Mouse (Mus musculus) adrenal gland, postnatal 10 days (tissue): ENCODE measurements at regions not wholly inside any gene's neighbourhood (a gene's known extent, or its start where the extent isn't known, plus 50 kb on each side); places are given as distances from the start of the nearest gene placed in this dataset.
A peak's percentile ranks its signal among the peaks of the same experiment; 100 is the strongest.
"Not testable (repeated sequence)": the region's sequence is repeated elsewhere in the genome, so short reads cannot be mapped to it uniquely, and the experiment has no call there.

Source experiments
- DNase-seq: peaks from one replicate; pipeline ENCODE4 v3.0.0; 2021; ENCODE audit warnings: mixed read lengths

DNA sequence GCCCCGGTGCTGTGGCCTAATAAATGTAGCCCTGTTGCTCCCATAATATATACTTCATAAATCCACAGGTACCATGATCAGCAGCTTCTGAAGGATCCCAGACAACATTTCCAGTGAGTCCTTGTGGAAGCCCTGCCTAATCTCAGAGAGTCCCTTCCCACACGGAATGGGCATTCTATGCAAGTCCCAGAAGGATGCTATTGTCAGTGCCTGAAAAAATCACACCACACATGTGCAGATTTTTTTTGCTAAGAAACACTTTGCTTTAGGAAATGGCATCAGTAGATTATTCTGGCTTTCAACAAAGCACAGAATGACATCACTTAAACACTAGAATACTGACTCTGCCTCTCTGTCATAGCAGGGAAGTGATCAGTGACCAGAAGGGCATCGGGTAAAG lies 456.6 kb upstream of the Cdh5 start:
- DNase-seq: no peak

DNA sequence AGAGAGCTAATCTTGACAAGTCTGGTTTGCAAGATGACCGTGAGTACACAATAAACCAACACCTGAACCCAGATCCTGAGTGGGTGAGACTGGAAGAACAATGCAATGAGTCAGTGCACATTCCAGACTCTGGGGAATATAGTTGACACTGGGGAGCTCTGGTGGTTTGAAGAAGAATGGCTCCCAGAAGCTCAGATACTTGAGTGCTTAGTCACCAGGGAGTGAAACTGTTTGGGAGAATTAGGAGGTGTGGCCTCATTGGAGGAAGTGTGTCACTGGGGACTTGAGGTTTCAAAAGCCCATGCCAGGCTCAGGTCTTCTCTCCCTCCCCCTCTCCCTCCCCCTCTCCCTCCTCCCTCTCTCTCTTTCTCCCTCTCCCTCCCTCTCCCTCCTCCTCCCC lies 436.6 kb upstream of the Cdh5 start:
- DNase-seq: no peak

DNA sequence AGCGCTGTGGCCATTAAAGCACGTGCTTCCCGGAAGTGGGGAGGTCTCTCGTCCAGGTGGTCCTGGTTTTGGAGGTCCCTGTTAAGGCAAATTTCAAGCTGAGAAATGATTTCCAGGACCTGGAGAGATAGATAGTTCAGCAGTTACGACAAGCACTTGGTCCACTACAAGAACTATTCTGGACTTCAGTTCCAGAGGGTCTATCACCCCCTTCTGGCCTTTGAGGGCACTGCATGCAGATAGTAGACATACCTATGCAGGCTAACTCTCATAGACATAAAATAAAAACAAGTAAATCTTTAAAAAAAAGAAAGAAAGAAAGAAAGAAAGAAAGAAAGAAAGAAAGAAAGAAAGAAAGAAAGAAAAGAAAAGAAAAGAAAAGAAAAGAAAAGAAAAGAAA lies 415.2 kb upstream of the Cdh5 start:
- not testable (repeated sequence) for DNase-seq

DNA sequence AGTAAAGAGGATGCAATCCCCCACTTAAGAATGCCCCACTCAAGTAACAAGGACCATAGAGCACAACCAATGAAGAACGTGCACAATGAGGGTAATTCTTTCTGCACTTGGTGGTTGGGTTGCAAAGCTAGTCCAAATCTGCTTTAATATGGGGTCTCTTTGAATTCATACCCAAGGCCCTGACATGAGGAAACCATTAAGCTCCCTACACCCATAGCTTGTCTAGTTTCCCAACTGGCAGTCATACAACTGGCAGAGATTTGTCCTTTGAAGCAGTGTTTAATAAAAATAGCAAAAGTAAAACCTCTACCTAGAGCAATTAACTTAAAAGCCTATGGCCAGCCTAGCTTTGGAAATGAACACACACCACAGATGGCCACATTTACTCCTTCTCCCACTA lies 411.0 kb upstream of the Cdh5 start:
- DNase-seq: no peak

DNA sequence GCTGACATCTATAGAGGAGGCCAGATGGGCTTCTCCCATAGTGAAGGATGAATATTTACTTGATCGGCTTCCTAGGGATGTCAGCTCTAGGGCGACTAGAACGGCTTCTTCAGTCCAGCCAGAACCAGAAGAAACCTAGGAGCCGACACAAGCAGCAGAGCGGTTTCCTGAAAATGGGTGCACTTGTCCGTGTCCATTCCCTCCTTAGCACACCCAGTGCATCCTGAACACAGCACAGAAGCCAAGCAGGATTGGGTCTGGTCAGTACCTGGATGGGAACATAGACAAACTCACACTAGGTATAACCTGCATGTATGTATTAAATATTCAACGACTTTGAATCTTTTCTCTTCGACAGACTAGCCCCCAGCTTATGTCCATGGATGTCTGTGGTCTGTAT lies 407.9 kb upstream of the Cdh5 start:
- DNase-seq: no peak

DNA sequence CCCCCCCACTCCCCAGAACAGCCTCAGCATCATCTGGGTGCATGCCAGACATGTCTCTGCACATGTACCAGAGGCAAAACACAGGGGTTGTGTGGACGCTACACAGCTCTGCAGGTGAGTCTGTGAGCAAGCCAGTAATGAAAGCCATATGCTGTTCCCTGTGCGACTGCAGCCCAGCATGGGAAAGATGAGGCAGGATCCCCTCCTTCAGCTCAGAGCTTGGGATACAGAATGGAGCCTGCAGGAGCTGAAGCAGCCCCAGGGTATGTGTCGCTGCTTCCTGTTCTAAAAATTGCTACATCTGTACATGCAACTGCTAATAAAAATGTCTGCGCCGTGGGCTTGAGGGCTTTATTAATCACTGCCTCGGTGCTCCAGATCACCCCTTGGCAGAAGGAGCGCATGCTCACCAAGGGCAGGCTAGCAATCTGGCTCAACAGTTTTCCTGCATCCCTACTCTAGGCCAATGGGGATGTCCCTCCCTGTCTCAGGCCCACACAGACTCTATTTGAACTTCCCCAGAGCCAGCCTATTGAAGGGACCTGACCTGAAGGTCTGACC lies 407.0 kb upstream of the Cdh5 start:
- DNase-seq: no peak

DNA sequence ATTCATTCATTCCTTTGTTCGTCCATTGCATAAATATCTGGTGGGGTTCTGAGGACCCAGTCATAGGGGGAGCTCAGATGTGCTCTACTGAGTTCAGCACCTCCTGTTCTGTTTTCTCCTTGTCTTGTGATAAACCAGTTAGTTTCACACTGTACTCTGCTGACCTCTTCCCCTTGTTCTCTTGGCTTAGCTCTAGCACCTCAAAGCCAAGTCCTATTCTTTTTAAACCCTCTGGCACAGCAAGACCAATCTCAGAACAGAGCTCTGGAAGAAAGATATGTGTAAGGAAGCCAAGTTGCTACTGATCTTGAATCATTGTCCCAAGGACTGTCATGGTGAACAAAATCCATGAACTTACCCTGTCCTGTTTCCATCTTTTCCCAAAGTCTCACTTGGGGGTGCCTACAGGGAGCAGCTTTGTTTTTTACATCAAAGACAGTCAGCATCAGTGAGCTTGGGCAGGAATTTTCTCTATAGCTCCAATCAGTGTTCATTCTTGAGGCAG lies 402.4 kb upstream of the Cdh5 start:
- DNase-seq: no peak

DNA sequence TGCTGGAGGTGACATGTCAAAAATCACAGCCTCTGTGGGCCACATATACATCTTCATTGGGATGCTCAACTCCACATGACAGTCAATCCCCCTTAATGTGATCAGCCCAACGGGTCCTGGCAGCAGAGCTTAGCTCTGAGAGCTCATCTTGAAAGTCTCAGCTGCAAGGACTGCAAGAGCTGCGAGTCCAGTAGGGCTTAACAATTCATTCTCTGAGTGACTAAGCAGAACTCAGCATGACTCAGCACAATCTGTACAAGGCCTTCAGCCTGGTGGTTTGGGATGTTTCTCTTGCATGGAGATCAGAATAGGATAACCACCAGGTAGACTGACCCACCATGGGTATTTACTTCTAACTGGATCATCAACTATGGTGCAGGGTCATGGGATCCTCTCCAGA lies 399.2 kb upstream of the Cdh5 start:
- DNase-seq: peak; percentile 16

DNA sequence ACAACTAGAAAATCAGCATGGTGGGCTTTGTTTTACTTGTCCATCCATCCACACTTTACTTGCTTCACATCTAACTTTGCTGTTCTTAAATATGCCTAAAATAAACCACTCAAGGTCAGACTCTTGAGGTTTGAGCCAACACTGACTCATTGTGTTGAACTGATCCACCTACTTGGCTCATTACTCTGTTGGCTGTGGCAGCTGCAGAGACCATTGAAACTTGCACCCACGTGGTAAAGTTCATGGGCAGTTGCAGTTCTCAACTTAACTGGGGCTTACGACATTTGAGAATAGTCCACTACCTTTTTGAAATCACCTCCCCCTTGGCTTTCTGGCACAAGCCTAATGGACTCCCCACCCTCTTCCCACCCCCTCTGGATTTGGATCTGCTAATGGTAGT lies 395.3 kb upstream of the Cdh5 start:
- DNase-seq: peak; percentile 60

DNA sequence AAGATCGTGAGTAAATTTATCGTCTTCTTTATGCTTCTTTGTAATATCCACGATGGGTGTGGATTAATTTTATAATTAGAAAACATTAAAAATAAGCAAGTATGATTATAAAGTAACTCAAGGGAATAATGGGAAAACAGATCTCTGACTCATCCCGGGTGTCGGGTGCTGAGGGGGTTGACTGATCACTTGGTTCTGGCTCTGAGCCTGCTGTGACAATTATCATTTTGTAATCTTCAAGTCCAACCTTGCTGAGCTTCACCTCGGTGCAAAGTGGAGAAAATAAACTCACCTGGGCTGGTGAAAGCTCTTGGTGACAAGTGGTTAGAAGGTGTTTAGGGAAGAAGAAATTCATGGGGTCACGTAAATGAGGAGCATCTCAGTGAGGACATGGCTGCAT lies 390.6 kb upstream of the Cdh5 start:
- peak; percentile 20 for DNase-seq

DNA sequence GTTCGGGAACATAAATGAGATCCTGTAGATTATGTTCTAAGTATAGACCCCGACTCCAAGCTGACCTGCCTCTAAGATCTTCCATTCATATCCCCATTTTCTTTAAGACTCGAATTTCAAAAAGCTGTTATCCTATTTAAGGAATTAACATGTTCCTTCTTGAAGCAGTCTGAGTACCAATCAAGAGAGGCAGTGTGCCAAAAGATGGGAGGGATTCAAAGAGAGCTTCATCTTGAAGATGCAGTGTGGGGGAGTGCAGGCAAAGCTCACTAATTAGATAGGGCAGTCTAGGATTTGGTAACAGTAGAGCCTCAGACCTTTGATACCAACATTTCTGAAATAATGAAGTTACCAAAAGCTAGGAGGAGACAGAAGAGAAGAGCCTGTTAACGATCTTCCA lies 383.7 kb upstream of the Cdh5 start:
- DNase-seq: no peak

DNA sequence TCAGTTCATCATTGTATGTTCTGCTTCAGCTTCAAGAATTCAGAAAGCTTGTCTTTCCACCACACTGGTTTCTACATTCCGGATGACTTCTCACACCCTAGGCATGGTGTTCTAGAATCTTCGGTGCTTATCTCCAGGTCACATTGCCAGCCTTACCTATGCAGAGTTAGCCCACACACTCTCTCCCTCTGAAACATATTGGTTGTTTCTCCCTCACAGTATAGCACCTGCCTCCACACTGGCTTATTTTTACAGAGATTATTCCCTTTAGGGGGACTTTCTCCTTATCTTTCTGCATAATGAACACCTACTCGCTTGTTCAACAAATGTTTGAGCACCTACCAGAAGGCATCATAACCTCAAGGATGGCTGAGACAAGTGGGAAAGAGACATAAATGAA lies 368.0 kb upstream of the Cdh5 start:
- no peak for DNase-seq

DNA sequence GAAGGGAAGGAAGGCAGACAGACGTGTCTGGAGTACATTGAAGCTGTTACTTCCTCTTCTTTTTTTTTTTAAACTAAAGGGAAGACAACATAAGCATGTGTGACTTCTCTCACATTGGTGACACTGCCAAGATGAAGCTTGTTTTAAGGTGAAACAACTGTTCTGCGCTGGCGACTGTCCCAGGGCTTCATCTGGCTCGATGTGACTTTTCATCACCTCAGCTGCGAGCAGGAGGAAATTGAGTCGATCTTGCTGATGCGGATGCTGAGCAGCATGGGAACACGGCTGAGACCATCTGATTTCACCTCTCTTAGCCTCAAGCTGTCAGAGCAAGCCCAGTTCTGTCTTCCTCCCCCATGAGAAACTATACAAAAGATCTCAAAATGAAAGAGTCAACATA lies 363.1 kb upstream of the Cdh5 start:
- no peak for DNase-seq

DNA sequence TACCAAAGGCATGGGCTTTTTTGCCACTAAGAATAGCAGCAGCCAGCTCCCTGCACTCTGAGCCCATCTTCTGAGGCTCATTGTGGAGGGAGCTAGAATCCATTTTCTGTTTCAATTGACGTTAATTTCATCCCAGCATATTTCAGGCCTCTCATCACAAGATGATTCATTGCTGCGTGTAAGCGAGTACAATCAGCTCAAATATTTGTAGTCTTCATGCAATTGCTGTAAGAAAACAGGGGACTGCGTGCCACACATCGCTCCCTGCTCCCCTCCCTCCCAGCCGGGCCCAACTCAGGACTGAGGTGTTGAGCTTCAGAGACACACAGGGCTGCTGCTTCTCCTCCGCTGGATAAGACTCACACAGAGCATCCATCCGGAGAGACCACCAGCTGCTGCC lies 360.0 kb upstream of the Cdh5 start:
- DNase-seq: no peak

DNA sequence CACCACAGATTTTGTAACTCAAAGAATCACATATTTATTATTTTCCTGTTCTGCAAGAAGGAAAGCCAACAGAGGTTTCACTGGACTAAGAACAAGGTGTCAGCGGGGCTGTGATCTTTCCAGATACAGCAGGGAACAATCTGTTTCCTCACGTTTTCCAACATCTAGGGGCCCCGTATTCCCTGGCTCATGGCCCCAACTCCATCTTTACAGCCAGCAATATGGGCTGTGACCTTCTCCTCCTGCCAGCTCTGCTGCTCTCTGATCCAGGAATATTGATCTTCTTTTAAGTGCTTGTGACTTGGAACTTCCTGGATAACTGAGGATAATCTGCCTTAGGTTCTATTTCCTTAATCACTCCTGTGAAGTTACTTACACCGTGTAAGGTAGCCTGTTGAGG lies 352.7 kb upstream of the Cdh5 start:
- DNase-seq: no peak

DNA sequence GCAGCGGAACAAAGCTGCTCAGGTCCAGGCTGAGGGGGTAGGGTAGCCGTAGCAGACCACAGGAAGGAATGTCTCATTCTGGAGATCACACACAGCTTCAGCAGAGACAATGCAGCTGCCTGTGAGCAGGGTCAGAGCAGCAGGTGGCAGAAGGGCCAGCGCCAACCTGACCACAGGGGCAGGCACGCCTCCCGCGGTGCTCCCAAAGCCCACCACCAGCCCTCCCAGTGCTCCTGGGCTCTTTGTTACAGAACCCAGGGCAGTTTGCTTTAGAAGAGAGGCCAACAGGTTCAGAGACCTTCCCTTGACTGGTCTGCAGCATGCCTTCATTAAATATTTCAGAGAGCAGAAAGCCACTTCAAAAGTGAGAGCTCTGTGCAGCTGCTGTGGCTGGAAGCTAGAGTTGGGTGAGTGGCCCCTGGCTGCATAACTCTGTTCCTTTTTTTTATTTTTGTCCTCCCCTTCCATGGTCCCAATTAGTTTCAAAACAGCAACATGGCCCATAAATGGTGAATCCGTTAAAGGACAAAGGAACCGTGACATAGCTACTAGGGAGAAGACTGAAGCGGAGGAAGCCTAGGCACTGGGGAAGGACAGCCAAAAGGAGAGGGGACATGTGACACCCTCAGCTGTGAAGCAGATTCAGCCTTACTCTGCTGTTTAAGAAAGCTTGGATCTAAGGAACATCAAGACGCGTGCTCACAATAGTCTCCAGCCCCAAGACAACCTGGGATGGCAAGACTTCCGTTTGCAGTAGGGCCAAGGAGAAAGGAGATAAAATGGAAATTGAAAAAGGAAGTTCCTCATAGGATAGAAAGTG lies 350.9 kb upstream of the Cdh5 start:
- DNase-seq: no peak

DNA sequence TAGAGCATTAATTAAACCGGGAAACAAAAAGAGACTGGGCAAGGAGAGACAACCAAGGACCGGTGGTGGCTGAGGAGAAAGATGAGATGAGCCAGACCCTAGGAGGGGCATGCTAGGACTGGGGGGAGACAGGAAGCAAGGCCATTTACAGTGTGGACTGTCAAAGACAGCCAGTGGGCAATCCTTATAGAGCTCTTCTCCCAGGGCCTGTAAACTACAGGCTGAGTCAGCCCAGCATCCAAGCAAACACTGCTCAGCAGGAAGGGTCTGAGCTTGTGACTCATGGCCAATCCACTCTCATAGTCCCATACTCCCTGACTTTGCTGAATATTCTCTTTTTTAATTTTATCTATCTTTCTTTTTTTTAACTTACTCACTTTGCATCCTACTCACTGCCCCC lies 350.3 kb upstream of the Cdh5 start:
- no peak for DNase-seq

DNA sequence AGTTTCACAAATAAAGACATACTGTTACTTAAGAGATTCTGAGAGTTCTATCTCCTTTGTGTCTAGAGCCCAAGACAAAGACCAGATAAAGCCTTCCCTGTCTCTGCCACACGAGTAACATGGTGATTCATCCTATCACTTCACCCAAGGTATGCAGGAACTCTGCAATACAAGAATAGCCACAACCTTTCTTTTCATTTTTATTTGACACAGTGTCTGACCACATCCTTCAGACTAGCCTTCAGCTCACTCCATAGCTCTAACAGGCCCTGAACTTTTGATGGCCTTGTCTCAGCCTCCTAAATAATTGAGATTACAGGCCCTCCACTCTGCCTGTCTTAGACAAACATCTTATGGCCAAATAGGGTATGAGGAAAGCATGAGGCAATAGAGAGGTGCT lies 337.6 kb upstream of the Cdh5 start:
- DNase-seq: peak; percentile 10

DNA sequence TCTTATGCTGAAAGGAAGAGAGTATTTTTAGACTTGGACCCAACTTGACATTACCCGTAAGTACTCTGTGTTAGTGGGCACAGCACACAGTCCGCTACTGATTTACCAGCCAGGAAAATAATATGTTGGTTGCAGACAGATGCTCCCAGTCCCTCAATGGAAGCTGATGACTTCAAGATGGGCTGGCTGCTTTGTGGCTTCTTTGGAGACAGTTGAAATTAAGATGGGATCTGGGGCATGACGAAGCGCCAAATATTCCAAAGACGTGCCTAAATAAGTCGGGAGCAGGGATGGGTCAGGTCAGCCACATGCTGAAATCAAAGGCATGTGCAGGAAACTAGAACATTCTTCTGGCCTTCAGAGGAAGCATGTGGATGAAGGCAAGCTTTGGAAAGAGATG lies 321.8 kb upstream of the Cdh5 start:
- DNase-seq: no peak

DNA sequence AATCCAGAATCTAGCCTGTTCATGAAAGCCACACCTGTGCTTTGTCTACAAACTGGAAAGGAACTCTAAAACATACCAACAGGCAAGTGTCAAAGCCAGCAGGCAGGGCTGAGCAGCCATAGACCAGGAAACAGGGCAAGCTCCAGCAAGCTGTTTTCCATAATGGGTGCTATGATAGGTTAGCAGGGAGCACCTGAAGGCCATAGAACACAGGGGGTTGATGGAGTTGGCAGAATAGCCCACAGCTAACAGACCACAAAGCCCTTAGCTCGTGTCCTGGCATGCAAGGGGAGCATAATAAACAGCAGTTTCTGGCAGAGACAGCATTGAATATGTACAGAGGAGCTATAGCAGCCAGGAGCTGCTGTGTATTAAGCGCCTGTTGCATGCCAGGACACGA lies 313.1 kb upstream of the Cdh5 start:
- no peak for DNase-seq

DNA sequence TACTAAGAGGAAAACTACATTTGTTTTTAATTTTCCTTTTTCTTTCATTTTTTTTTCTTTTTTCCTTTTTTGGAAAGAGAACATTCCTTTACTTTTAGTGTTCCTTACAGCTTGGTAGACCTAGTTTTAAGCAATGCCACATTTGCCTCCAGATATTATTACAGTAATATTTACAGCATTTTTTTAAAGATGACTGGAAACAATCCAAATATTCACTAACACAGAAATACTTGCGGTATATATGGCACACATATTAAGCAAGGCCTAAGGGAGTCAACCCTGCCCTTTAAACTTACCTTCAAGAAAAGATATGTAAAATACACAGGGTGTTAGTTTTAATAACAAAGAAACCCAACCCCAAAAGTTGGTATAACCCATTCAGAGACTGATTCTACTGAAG lies 308.1 kb upstream of the Cdh5 start:
- DNase-seq: no peak

DNA sequence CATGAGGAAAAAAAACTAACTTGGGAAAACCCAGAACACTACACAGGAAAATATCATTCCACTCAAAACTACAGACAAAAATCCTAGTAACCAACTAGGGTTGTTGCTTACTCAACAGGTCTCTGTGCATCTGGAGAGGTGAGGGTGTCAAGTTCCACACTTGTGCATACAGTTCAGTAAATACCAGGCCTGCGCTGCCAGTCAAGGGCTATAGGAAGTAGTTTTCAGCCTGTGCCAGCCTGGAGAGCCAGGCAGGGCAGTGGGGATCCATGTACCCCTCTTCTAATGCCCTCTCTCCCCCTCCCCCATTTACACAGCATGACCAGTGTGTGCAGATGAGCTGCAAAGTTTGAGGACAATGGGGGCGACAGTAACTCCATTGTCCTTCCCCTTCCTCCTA lies 302.8 kb upstream of the Cdh5 start:
- DNase-seq: not testable (repeated sequence)

DNA sequence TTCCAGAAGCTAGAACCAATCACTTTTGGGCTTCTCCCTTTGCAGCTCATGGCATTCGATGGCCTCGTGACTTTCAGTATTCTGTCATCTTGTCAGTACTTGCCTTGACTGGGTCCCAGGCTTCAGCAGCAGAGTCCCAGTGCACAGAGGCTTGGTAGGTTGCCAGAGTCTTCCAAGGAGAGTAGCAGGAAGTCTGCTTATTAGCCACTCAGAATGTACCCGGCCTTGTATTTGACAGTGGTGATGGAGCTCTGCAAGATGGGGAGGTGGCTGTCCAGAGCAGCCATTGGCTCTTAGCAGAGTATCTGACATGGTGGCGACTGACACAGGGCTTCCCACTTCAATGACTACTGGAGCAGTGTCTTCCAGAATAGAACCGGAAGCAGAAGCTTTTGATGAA lies 293.3 kb upstream of the Cdh5 start:
- DNase-seq: peak; percentile 41

DNA sequence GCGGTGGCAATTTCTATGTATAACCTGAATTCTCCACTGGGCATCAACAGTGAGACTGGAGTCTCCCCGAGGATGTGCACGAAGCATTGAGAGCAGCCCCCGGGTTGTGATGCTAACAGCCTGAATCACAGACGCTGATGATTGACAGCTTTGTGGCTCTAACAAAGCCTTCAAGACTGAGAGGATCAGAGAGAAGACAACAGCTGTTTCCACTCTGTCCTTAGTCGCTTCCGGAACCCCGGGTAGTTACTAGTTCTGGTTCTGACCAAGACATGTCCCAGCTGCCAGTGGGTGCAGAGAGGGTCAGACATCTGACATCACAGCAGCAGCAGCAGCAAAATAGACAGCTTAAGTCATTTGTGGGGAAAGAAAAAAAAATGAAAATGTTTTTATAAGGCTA lies 292.8 kb upstream of the Cdh5 start:
- peak; percentile 8 for DNase-seq
